Mouse (Mus musculus) kidney, adult 2 months (tissue): Measurements from ENCODE around the gene Rsl1d1. TPM values are rescaled to one million over a fixed set of nuclear protein-coding genes. Genes with fewer than 3 reads are reported as not detected.

Source experiments
- DNase-seq: peaks from one replicate; pipeline ENCODE4 v3.0.0; 2021
- H3K27ac ChIP-seq: fragments of 200-500 bp; 2 replicates; pipeline ENCODE4 v1.5.1; 2012; ENCODE audit warnings: low read depth, low read length, control low read depth, inconsistent platforms; ENCODE audit not compliant: insufficient read depth
- H3K27me3 ChIP-seq: fragments of 200-500 bp; replicated peaks from 2 replicates; pipeline ENCODE4 v1.6.1; 2012; ENCODE audit warnings: mild to moderate bottlenecking, moderate library complexity, low read length, inconsistent platforms; ENCODE audit not compliant: control insufficient read depth, insufficient read depth
- H3K36me3 ChIP-seq: fragments of 200-500 bp; 2 replicates; pipeline ENCODE4 v1.6.1; 2012; ENCODE audit warnings: mild to moderate bottlenecking, moderate library complexity, low read length, inconsistent platforms; ENCODE audit not compliant: control insufficient read depth, insufficient read depth
- H3K4me1 ChIP-seq: fragments of 200-500 bp; 2 replicates; pipeline ENCODE4 v1.6.1; 2011; ENCODE audit warnings: low read length; ENCODE audit not compliant: control insufficient read depth, insufficient read depth
- H3K4me3 ChIP-seq: fragments of 200-500 bp; 2 replicates; pipeline ENCODE4 v1.5.1; 2011; ENCODE audit warnings: mild to moderate bottlenecking, low read depth, low read length, control low read depth; ENCODE audit not compliant: insufficient read depth
- CTCF ChIP-seq: fragments of 200-500 bp; conservative IDR thresholded peaks from 2 replicates; pipeline ENCODE4 v1.5.1; 2011; ENCODE audit warnings: low read depth, mild to moderate bottlenecking, control low read depth, low read length, moderate library complexity, mixed read lengths; ENCODE audit not compliant: insufficient read depth, insufficient read length
- POLR2A ChIP-seq: fragments of 200-500 bp; IDR thresholded peaks from one replicate; pipeline ENCODE4 v1.6.1; 2011; ENCODE audit warnings: low read depth, low read length, control low read depth
- WGBS: fragments of 180-500 bp; shearing (Covaris S2); methylation state at CpG from one replicate; pipeline ENCODE4 v1.1.7; 2018; 5-methylcytosine and 5-hydroxymethylcytosine counted together
- polyA plus RNA-seq: library from polyadenylated mRNA; depleted of rRNA; stranded (reverse); fragments of >200 nt; gene quantifications from 2 replicates; pipeline ENCODE4 v1.2.3, GENCODE M21; 2012

Gene Rsl1d1
- polyA plus RNA-seq, 1 experiment: 9.5 TPM

DNA sequence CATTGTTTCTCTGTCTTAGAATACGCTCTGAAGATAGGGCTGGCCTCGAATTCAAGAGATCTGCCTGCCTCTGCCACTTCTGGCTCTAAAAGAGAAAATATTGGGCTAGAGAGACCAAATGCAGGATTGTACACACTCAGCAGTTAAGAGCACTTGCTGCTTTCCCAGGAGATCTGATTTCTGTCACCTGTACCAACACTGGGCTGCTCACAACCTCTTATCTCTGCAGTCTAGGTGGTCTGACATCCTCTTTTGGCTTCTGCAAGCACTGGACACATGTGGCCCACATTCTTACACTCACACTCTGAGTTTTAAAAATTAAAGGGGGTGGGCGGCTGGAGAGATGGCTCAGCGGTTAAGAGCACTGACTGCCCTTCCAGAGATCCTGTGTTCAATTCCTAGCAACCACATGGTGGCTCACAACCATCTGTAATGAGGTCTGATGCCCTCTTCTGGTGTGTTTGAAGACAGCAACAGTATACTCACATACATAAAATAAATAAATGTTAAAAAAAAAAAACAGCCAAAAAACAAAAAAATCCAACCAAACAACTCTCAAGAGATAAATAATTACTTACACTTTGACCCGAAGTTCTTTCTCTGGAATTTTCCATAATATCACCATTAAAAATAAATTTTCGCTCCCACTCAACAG is 1.3 kb downstream of the Rsl1d1 start:
- DNase-seq: no peak
- Histone ChIP-seq H3K4me1 (peaks cover 6% of the 10 kb centered on the region; the same call in 1 of the 2 replicates), H3K27ac (no peak overlapping the region), H3K36me3 (peaks cover 4% of the 10 kb centered on the region), H3K4me3 (no peak overlapping the region), H3K27me3 (no peaks in the 10 kb centered on the region)
- no peak for TF ChIP-seq CTCF
- no peak for TF ChIP-seq POLR2A
- 69% methylated on average over 6 of the region's 6 CpGs for WGBS

DNA sequence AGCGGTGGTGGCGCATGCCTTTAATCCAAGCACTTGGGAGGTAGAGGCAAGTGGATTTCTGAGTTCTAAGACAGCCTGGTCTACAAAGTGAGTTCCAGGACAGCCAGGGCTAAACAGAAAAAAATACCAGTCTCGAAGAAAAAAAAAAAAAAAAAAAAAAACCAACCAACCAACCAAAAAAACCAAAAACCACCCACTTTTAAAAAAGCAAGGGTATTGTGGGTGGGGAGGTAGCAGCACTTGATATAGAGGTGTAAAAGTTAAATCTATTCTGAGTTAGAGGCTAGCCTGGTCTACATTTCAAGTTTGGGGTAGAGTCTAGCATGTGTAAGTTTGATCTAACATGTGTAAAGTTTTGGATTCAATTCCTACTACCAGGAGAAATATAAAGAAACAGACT is 2.9 kb downstream of the Rsl1d1 start:
- Histone ChIP-seq H3K4me3 (no peak overlapping the region), H3K27ac (no peak overlapping the region), H3K36me3 (peaks cover 9% of the 10 kb centered on the region), H3K27me3 (no peaks in the 10 kb centered on the region), H3K4me1 (peaks cover 6% of the 10 kb centered on the region; the same call in 1 of the 2 replicates)
- 83% methylated on average over 3 of the region's 3 CpGs for WGBS
- DNase-seq: no peak
- TF ChIP-seq CTCF (no peak), POLR2A (no peak)

- H3K4me1 ChIP-seq: peaks cover 6% of the 10 kb centered on the region; the same call in 1 of the 2 replicates
- TF ChIP-seq POLR2A (no peak), CTCF (no peak)
Measured at GRCm38 (mm10) chr16:11198467-11198866, 4.7 kb downstream of the Rsl1d1 start.

GRCm38 (mm10) chr16:11197052-11197451 is 6.1 kb downstream of the Rsl1d1 start:
- no peak overlapping the region for H3K27ac ChIP-seq

More at GRCm38 (mm10) chr16:11198467-11198866, 4.7 kb downstream of the Rsl1d1 start:
- H3K27me3 ChIP-seq: no peaks in the 10 kb centered on the region
- no peak for DNase-seq
- H3K36me3 ChIP-seq: peaks cover 14% of the 10 kb centered on the region
- H3K27ac ChIP-seq: no peak overlapping the region
- 59% methylated on average over 2 of the region's 2 CpGs for WGBS
- H3K4me3 ChIP-seq: no peak overlapping the region

GRCm38 (mm10) chr16:11193231-11193630 is 9.9 kb downstream of the Rsl1d1 start:
- DNase-seq: no peak
- peaks cover 16% of the 10 kb centered on the region for H3K36me3 ChIP-seq
- WGBS: 99% methylated on average over 2 of the region's 2 CpGs
- H3K4me3 ChIP-seq: no peak overlapping the region
- TF ChIP-seq POLR2A: no peak
- H3K4me1 ChIP-seq: no peaks in the 10 kb centered on the region
- H3K27me3 ChIP-seq: no peaks in the 10 kb centered on the region
- no peak overlapping the region for H3K27ac ChIP-seq

More at GRCm38 (mm10) chr16:11197052-11197451, 6.1 kb downstream of the Rsl1d1 start:
- Histone ChIP-seq H3K36me3 (peaks cover 18% of the 10 kb centered on the region), H3K27me3 (no peaks in the 10 kb centered on the region), H3K4me3 (no peak overlapping the region), H3K4me1 (peaks cover 6% of the 10 kb centered on the region; the same call in 1 of the 2 replicates)
- no peak for DNase-seq
- 75% methylated on average over 4 of the region's 4 CpGs for WGBS
- no peak for TF ChIP-seq CTCF
- no peak for TF ChIP-seq POLR2A

DNA sequence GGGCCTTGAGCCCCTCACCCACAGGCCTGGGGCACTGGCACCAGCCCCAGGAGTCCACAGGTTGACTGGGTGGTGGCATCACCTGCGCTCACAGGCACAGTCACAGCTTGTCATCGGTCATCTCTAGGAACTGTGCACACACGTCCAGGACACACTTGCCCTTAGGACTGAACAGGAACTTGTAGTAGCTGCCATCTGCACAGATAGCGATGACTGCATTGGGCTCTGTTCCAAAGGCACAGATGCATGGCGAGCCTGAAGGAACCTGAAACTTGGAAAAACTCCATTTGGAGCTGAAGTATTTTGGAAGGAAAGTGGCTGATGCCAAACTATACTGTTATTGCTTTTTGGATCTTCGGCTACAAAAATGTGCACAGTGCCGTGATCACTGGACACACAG is 13.0 kb downstream of the Rsl1d1 start:
- peaks cover 9% of the 10 kb centered on the region for H3K36me3 ChIP-seq
- H3K4me3 ChIP-seq: no peak overlapping the region
- DNase-seq: no peak
- no peak overlapping the region for H3K27ac ChIP-seq
- H3K4me1 ChIP-seq: no peaks in the 10 kb centered on the region
- 71% methylated on average over 7 of the region's 7 CpGs for WGBS
- TF ChIP-seq POLR2A: no peak
- TF ChIP-seq CTCF: no peak
- no peaks in the 10 kb centered on the region for H3K27me3 ChIP-seq

DNA sequence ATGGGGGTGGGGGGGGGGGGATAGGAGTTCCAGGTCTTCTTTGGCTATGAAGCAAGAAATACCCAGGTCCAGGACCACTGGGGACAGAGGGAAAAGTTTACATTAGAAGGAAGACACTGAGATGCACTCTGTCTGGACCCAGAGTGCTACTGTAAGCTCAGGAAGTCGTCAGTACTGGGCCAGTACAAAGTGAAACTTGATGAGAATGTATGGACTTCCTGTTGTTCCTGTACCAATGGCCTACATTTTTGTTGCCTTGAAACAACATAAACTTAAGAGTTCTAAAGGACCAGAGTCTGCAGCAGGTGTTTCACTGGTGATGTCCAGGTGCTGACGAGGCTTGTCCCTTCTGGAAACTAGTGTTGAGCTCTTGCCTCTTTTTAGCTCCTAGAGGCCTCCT is 25.7 kb downstream of the Rsl1d1 start:
- Histone ChIP-seq H3K36me3 (no peaks in the 10 kb centered on the region), H3K4me3 (no peak overlapping the region), H3K27me3 (no peaks in the 10 kb centered on the region), H3K4me1 (peaks cover 7% of the 10 kb centered on the region; the same call in 1 of the 2 replicates), H3K27ac (no peak overlapping the region)
- WGBS: 77% methylated on average over 2 of the region's 2 CpGs
- TF ChIP-seq CTCF (no peak), POLR2A (no peak)
- no peak for DNase-seq
